Mouse (Mus musculus): ENCODE measurements around the gene Cant1. TPM values are rescaled to one million over a fixed set of nuclear protein-coding genes. Genes with fewer than 3 reads are reported as not detected.
A peak's percentile ranks its signal among the peaks of the same experiment; 100 is the strongest.

The Cant1 gene
- polyA plus RNA-seq, 1 experiment from 2014 or later, result 33.4 TPM

DNA sequence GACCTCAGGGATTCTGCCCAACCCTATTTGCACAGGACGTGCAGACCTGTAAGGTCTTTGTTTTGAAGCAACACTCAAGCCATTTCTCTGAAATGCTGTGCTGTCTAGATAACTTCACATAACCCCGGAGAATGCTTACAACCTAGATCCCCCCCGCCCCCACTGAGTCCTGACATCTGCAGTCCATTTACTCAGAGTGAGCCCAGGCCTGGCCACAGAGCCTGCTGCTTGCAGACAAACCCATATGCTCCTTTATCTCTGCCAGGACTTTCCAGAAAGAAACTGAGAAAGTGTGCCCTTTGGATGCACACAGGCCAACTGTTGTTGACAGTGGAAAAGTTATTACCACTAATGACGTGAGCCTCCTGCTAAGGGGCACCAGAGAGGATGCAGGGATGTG, 28.5 kb upstream of the Cant1 start:
- Histone ChIP-seq H3K4me1 (peaks cover 9% of the 10 kb centered on the region; the same call in 1 of the 2 replicates), H3K36me3 (no peaks in the 10 kb centered on the region), H3K27ac (peak overlapping the region; percentile 54; the same call in 1 of the 2 replicates), H3K9me3 (no peaks in the 10 kb centered on the region), H3K9ac (no peak overlapping the region), H3K27me3 (no peaks in the 10 kb centered on the region), H3K4me2 (replicated peaks) (no peak overlapping the region), H3K4me3 (no peak overlapping the region)
- 40% methylated on average over 4 of the region's 4 CpGs for WGBS
- no peak for ATAC-seq (ENCODE audit: insufficient number of reproducible peaks, insufficient read depth, low FRiP score, low TSS enrichment)

DNA sequence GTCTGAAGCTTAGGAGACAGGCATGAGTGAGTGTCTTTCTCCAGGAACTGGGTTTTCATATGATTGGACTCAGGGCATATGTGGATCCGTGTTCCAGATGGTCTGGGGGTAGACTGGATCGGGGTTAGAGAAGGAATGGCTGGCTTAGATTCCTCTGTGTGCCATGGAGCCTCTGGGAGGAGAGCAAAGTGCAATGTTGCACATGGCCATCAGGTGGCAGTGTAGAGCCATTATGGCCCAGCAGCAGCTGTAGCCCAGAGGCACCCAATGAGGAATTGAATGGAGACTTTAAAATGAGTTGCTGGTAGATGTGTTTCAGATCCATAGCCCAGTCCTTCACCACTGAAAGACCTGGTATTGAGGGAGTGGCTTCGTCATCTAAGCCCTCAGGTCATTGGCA, 27.0 kb upstream of the Cant1 start:
- no peaks in the 10 kb centered on the region for H3K36me3 ChIP-seq
- no peaks in the 10 kb centered on the region for H3K9me3 ChIP-seq
- WGBS, result 13% methylated on average over 3 of the region's 3 CpGs
- no peak overlapping the region for H3K4me2 ChIP-seq (replicated peaks)
- H3K4me1 ChIP-seq, result peaks cover 9% of the 10 kb centered on the region; the same call in 1 of the 2 replicates
- peak; percentile 23; the same call in 1 of the 2 replicates for ATAC-seq (ENCODE audit: insufficient number of reproducible peaks, insufficient read depth, low FRiP score, low TSS enrichment)
- H3K27ac ChIP-seq, result no peak overlapping the region
- H3K4me3 ChIP-seq, result no peak overlapping the region
- H3K27me3 ChIP-seq, result no peaks in the 10 kb centered on the region
- no peak overlapping the region for H3K9ac ChIP-seq

DNA sequence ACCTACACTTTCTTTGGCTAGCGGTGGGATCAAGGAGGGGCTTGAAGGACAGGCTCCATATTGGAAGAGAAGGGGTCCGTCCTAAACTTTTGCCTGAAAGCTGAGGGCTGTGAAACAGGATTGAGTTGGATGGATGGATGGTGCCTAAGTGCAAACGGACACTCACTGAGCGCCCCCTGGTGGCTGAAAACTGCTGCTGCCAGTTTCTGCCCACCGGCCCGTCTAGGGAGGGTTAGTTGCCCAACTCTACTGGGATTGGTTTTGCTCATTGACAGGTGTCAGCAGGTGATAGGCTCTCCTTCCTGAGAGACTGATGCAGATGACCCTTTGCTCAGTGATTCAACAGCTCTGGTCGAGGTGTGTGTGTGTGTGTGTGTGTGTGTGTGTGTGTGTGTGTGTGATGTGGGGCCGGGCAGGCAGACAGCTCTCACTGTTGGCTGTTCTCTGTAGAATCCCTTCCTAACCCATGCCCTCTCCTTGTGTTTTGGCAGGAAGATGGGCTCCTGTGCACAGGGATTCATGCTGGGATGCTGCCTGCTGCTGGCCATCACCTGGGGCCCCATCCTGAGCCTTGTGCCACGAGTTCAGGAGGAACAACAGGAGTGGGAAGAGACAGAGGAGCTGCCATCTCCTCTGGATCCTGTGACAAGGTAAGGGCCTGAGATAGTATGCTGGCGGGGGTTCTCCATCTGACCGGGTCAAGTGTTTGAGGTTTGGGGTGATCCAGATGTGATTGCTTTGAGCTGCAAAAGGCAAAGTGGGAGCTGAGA, 24.5 kb upstream of the Cant1 start:
- no peaks in the 10 kb centered on the region for H3K36me3 ChIP-seq
- 0 out of 2 replicates have a peak, but pooled peaks have one; percentile 8 for ATAC-seq (ENCODE audit: insufficient number of reproducible peaks, insufficient read depth, low FRiP score, low TSS enrichment)
- no peak overlapping the region for H3K4me2 ChIP-seq (replicated peaks)
- no peak overlapping the region for H3K27ac ChIP-seq
- WGBS, result 26% methylated on average over 11 of the region's 11 CpGs
- no peaks in the 10 kb centered on the region for H3K9me3 ChIP-seq
- no peaks in the 10 kb centered on the region for H3K27me3 ChIP-seq
- H3K9ac ChIP-seq, result no peak overlapping the region
- peaks cover 20% of the 10 kb centered on the region for H3K4me1 ChIP-seq
- H3K4me3 ChIP-seq, result no peak overlapping the region

DNA sequence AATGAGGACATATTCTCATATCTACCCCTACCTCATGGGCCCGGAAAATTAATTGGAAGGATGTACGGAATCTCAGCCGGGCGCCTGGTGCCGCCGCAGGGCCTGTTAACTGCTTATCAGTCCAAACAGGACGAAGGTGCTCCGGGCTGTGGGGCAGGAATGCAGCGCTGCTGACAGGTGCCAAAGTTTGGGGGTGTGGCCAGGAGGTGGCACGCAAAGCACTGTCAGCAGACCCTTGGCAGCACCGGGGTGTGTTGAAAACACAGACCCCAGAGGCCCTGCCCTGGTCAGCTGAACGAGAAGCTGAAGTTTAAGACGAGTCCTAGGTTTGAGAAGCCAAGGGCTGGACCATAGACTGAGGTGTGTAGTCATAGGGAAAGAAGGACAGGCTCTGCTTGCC, 23.8 kb upstream of the Cant1 start:
- ATAC-seq (ENCODE audit: insufficient number of reproducible peaks, insufficient read depth, low FRiP score, low TSS enrichment), result no peak
- no peak overlapping the region for H3K27ac ChIP-seq
- H3K4me2 ChIP-seq (replicated peaks), result no peak overlapping the region
- no peaks in the 10 kb centered on the region for H3K27me3 ChIP-seq
- H3K9ac ChIP-seq, result no peak overlapping the region
- no peak overlapping the region for H3K4me3 ChIP-seq
- H3K36me3 ChIP-seq, result no peaks in the 10 kb centered on the region
- no peaks in the 10 kb centered on the region for H3K9me3 ChIP-seq
- peaks cover 21% of the 10 kb centered on the region for H3K4me1 ChIP-seq
- 80% methylated on average over 13 of the region's 13 CpGs for WGBS

DNA sequence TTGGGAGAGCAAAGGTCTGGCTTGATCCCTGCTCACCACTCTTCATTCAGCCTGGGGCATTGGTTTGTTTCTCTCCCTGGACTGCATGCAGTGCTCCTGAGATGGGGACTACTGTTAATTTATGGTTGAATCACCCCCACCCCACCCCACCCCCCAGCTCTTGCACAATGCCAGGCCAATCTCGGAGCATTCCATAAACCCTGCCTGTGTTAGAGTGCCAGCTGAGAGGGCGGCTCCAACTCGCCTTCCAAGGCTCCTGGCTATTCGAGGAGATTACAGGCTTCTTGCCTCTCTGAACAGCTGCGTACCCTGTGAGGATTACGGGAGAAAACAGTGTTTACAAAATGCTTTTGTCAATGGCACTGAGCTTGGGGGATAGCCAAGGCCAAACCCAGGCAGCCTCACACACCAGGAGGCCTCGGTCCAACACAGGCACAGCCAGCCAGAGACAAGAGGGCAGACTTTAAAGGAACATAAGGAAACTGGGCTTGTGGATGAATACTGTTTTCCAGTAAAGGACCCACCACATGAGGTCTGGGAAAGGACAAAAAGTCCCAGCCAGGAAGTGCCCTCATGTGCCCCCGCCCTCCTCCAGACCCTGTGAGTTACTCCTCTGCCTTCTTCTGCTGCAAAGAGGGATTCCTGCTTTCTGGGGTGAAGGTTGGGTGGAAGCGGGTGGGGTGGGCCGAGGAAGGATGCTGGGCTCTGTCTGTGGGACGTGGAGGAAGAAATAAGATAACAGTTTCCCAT, 20.0 kb upstream of the Cant1 start:
- peaks cover 39% of the 10 kb centered on the region for H3K4me1 ChIP-seq
- H3K4me2 ChIP-seq (replicated peaks), result no peak overlapping the region
- no peaks in the 10 kb centered on the region for H3K9me3 ChIP-seq
- H3K27me3 ChIP-seq, result no peaks in the 10 kb centered on the region
- 28% methylated on average over 11 of the region's 11 CpGs for WGBS
- H3K36me3 ChIP-seq, result no peaks in the 10 kb centered on the region
- ATAC-seq (ENCODE audit: insufficient number of reproducible peaks, insufficient read depth, low FRiP score, low TSS enrichment), result no peak
- H3K4me3 ChIP-seq, result no peak overlapping the region
- H3K27ac ChIP-seq, result peak overlapping the region; percentile 32
- no peak overlapping the region for H3K9ac ChIP-seq

DNA sequence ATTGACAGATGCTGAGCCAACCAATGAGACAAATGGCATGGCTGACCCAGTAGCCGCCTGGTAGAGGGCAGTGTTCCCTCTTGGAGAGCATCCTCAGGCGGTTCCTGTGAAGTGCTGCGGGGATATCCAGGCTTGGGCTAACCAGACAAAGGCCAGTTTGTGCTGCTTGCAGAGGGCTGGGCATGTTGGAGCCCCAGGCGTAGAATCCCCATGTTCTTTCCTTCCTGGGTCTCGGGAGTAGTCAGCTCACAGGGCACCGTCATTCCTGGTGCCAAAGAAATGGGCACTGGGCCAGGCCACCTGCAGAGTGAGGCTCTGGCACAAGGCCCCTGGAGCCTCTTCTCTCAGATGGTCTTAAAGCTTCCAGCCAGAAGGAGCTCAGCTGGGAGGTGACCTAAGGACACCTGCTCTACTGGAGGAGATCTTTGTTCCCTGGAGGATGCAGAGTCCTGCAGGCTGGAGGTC, 17.6 kb upstream of the Cant1 start:
- Histone ChIP-seq H3K4me2 (replicated peaks) (no peak overlapping the region), H3K4me1 (peaks cover 49% of the 10 kb centered on the region), H3K9me3 (no peaks in the 10 kb centered on the region), H3K4me3 (no peak overlapping the region), H3K9ac (no peak overlapping the region), H3K27me3 (no peaks in the 10 kb centered on the region), H3K27ac (no peak overlapping the region), H3K36me3 (no peaks in the 10 kb centered on the region)
- no peak for ATAC-seq (ENCODE audit: insufficient number of reproducible peaks, insufficient read depth, low FRiP score, low TSS enrichment)
- WGBS, result 32% methylated on average over 6 of the region's 6 CpGs

DNA sequence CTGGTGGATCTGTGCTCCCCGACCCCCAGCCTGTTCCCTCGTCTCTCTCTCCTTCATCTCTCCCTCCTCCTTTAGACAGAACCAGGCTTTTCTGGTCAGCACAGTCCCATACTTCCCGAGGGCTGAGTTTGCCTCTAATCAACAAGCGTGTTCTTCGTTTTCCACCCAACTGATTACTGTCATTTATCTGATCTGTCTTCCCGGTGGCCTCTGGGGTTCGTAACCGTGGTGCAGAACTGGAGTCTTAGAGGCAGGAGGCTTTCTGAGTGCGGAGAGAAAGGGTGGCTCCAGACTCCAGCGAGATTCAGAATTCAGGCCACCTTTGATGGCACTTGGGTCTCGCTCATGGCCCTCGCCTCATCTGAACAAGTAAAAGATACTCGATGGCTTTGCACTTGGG, 15.2 kb upstream of the Cant1 start:
- H3K9me3 ChIP-seq, result no peaks in the 10 kb centered on the region
- ATAC-seq (ENCODE audit: insufficient number of reproducible peaks, insufficient read depth, low FRiP score, low TSS enrichment), result no peak
- 45% methylated on average over 13 of the region's 13 CpGs for whole genome bisulfite sequencing
- H3K4me3 ChIP-seq, result no peak overlapping the region
- no peak overlapping the region; the same call in 1 of the 2 replicates for H3K9ac ChIP-seq
- H3K4me1 ChIP-seq, result peaks cover 62% of the 10 kb centered on the region
- H3K27me3 ChIP-seq, result no peaks in the 10 kb centered on the region
- peak overlapping the region; percentile 55; the same call in 1 of the 2 replicates for H3K27ac ChIP-seq
- peak overlapping the region; percentile 32 for H3K4me2 ChIP-seq (replicated peaks)
- H3K36me3 ChIP-seq, result no peaks in the 10 kb centered on the region

DNA sequence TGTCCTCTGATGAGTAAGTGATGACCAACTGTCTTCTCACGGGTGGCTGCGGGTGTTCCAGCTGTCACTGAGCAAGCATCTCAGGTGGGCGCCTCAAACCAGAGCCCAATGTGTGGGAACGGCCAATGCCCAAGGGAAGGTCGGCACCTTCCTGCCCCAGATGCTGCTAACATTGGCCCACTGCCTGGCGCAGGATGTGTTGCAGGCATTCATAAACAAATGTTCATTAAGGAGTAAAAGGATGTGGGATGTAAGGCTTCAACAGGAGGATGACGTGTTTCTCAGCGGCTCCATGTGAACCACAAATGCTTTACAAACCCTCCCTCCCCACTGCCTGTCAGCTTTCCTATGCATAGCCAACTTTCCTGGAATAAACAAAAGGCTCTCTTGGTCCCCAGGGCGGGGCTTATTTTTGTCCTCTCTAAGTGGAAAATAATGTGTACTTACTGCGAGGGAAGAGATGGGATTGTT, 14.5 kb upstream of the Cant1 start:
- peak overlapping the region; percentile 32 for H3K4me2 ChIP-seq (replicated peaks)
- no peak for ATAC-seq (ENCODE audit: insufficient number of reproducible peaks, insufficient read depth, low FRiP score, low TSS enrichment)
- H3K27ac ChIP-seq, result peak overlapping the region; percentile 55; the same call in 1 of the 2 replicates
- H3K4me3 ChIP-seq, result no peak overlapping the region
- peaks cover 62% of the 10 kb centered on the region for H3K4me1 ChIP-seq
- no peaks in the 10 kb centered on the region for H3K9me3 ChIP-seq
- H3K36me3 ChIP-seq, result no peaks in the 10 kb centered on the region
- no peak overlapping the region for H3K9ac ChIP-seq
- no peaks in the 10 kb centered on the region for H3K27me3 ChIP-seq
- 66% methylated on average over 10 of the region's 10 CpGs for WGBS

DNA sequence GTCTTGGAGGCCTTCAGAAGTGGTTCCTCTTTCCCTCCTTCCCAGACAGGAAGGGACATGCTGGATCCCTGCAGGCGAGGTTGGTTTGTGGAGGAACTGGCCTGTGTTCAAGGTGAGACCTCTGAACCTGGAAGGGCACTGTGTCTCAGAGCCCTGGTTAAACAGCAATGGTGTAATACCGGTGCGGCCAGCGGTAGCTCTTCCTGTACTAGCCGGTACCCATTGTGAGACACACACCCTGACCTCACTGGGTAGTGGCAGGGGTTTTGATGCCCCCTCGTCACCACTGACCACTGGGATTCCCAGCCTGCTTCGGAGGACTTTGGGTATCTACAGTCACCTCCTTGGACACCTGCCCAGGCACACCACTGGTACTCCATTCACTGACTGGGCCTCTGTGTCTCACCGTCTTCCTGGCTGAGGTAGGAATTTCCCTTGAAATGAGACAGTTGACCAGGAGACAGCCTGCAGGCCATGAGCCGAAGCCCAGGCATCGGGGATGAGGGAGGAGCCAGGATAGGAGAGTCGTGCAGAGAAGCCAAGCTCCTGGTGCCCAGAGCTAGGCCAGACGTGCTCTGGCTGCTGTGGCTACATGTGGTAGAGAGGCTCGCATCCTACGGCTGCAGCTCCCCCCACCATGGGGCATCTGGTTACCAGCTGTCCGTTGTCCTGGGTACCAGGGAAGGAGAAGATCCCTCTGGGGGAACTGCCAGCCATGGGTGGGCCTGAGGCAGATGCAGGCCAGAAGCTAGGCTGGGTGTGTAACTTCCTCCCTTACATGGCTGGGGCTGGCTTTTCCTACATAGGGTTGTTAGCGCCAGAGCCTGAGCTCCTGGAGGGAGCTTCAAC, 12.4 kb upstream of the Cant1 start:
- no peaks in the 10 kb centered on the region for H3K9me3 ChIP-seq
- H3K27me3 ChIP-seq, result no peaks in the 10 kb centered on the region
- H3K36me3 ChIP-seq, result no peaks in the 10 kb centered on the region
- no peak for ATAC-seq (ENCODE audit: insufficient number of reproducible peaks, insufficient read depth, low FRiP score, low TSS enrichment)
- no peak overlapping the region for H3K4me3 ChIP-seq
- WGBS, result 58% methylated on average over 16 of the region's 16 CpGs
- H3K4me2 ChIP-seq (replicated peaks), result no peak overlapping the region
- peak overlapping the region; percentile 30; the same call in 1 of the 2 replicates for H3K27ac ChIP-seq
- H3K4me1 ChIP-seq, result peaks cover 70% of the 10 kb centered on the region
- no peak overlapping the region; the same call in 1 of the 2 replicates for H3K9ac ChIP-seq

DNA sequence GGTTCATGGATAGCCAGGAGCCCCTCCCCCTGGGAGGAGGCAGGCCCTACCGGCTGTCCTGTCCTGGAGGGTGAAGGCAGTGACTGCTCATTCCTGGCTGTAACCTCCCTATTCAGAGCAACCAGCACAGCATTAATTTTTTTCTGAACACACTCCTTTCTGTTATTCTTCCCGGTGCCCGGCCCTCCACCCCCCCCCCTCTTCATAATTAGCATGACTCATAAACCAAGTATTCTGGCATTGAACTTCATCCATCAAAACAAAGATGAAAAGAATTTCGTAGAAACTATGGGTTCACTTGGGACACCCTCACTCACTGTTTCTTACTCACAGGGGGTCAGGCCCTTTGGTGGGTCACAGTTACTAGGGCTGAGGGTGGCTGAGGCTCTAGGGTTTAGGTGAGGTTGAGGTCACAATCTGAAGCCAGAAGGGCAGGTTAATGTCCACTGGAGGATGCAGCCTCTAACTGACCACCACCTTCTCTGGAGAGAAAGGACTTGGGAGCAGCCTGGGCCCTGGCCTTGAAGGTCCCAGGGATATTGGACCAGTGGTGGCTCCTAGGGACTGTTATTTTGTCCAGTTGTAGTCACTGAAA, 11.5 kb upstream of the Cant1 start:
- H3K36me3 ChIP-seq, result no peaks in the 10 kb centered on the region
- WGBS, result 39% methylated on average over 4 of the region's 4 CpGs
- 0 out of 2 replicates have a peak overlapping the region, but pooled peaks have one; percentile 32 for H3K9ac ChIP-seq
- peaks cover 67% of the 10 kb centered on the region for H3K4me1 ChIP-seq
- no peak overlapping the region for H3K4me3 ChIP-seq
- no peak for ATAC-seq (ENCODE audit: insufficient number of reproducible peaks, insufficient read depth, low FRiP score, low TSS enrichment)
- H3K27me3 ChIP-seq, result no peaks in the 10 kb centered on the region
- peak overlapping the region; percentile 53; the same call in 1 of the 2 replicates for H3K4me2 ChIP-seq (replicated peaks)
- H3K27ac ChIP-seq, result peak overlapping the region; percentile 4; the same call in 1 of the 2 replicates
- H3K9me3 ChIP-seq, result no peaks in the 10 kb centered on the region

Measured in embryonic facial prominence, embryonic 12.5 days (tissue).